Mouse (Mus musculus): ENCODE measurements around the gene Tead1. TPM values are rescaled to one million over a fixed set of nuclear protein-coding genes. Genes with fewer than 3 reads are reported as not detected.
A peak's percentile ranks its signal among the peaks of the same experiment; 100 is the strongest.

Tead1 gene
- polyA plus RNA-seq, 1 experiment: 18.8 TPM

GRCm38 (mm10) chr7:112812037-112812775 lies 133.1 kb downstream of the Tead1 start:
- Histone ChIP-seq H3K4me3 (no peak overlapping the region), H3ac (ENCODE audit: control insufficient read depth, insufficient read length) (no peak overlapping the region), H3K27me3 (ENCODE audit: control insufficient read depth, insufficient read depth, insufficient read length) (no peaks in the 10 kb centered on the region), H3K4me2 (ENCODE audit: low read depth) (peak overlapping the region; percentile 21), H3K79me2 (ENCODE audit: control insufficient read depth, insufficient read depth) (peaks cover 95% of the 10 kb centered on the region), H3K36me3 (ENCODE audit: control insufficient read depth, insufficient read depth) (no peaks in the 10 kb centered on the region)
- no peak for TF ChIP-seq MYOG (IDR thresholded peaks at IDR 0.05; ENCODE audit: control insufficient read depth in 1 of 3, insufficient read depth in 1 of 3, insufficient read length in 2 of 3, low read depth in 2 of 3)
- peak in 2 of 3 experiments; percentile 32 to 38 for TF ChIP-seq MYOD1 (IDR thresholded peaks at IDR 0.05; ENCODE audit: control insufficient read depth in 1 of 3, insufficient read length in 2 of 3, low read depth in 2 of 3)
- no peak for TF ChIP-seq SRF (IDR thresholded peaks at IDR 0.05; ENCODE audit: control insufficient read depth, insufficient read length, low read depth)
- 0 out of 2 replicates have a peak, but pooled peaks have one; percentile 24 for TF ChIP-seq CEBPB (IDR thresholded peaks at IDR 0.05; ENCODE audit: insufficient read depth, poor library complexity, severe bottlenecking)
- no peak for TF ChIP-seq MAX (IDR thresholded peaks at IDR 0.05; ENCODE audit: low read depth)

GRCm38 (mm10) chr7:112813163-112813562 lies 134.0 kb downstream of the Tead1 start:
- no peak for TF ChIP-seq CEBPB (IDR thresholded peaks at IDR 0.05; ENCODE audit: insufficient read depth, poor library complexity, severe bottlenecking)
- no peak for TF ChIP-seq MYOD1 (IDR thresholded peaks at IDR 0.05; ENCODE audit: control insufficient read depth in 1 of 3, insufficient read length in 2 of 3, low read depth in 2 of 3)
- TF ChIP-seq SRF (IDR thresholded peaks at IDR 0.05; ENCODE audit: control insufficient read depth, insufficient read length, low read depth): no peak
- TF ChIP-seq USF1 (IDR thresholded peaks at IDR 0.05; ENCODE audit: low read depth): no peak
- TF ChIP-seq TCF12 (IDR thresholded peaks at IDR 0.05; ENCODE audit: insufficient read depth, poor library complexity, severe bottlenecking): no peak
- TF ChIP-seq MAX (IDR thresholded peaks at IDR 0.05; ENCODE audit: low read depth): no peak
- no peak for TF ChIP-seq POLR2A (IDR thresholded peaks at IDR 0.05; ENCODE audit: insufficient read length, low read depth)
- no peak for TF ChIP-seq MYOG (IDR thresholded peaks at IDR 0.05; ENCODE audit: control insufficient read depth in 1 of 3, insufficient read depth in 1 of 3, insufficient read length in 2 of 3, low read depth in 2 of 3)
- TF ChIP-seq E2F4 (IDR thresholded peaks at IDR 0.05; ENCODE audit: insufficient read depth): no peak
- H3K4me3 ChIP-seq: no peak overlapping the region
- H3K27me3 ChIP-seq (ENCODE audit: control insufficient read depth, insufficient read depth, insufficient read length): no peaks in the 10 kb centered on the region
- H3K4me2 ChIP-seq (ENCODE audit: low read depth): peak overlapping the region; percentile 56
- H3K79me2 ChIP-seq (ENCODE audit: control insufficient read depth, insufficient read depth): peaks cover 96% of the 10 kb centered on the region
- H3ac ChIP-seq (ENCODE audit: control insufficient read depth, insufficient read length): no peak overlapping the region
- H3K36me3 ChIP-seq (ENCODE audit: control insufficient read depth, insufficient read depth): no peaks in the 10 kb centered on the region

- no peaks in the 10 kb centered on the region for H3K27me3 ChIP-seq (ENCODE audit: control insufficient read depth, insufficient read depth, insufficient read length)
- H3K4me3 ChIP-seq: no peak overlapping the region
- no peak overlapping the region for H3ac ChIP-seq (ENCODE audit: control insufficient read depth, insufficient read length)
- H3K79me2 ChIP-seq (ENCODE audit: control insufficient read depth, insufficient read depth): peaks cover 93% of the 10 kb centered on the region
- TF ChIP-seq E2F4 (IDR thresholded peaks at IDR 0.05; ENCODE audit: insufficient read depth): no peak
- peak; percentile 4 for TF ChIP-seq TCF3 (IDR thresholded peaks at IDR 0.05; ENCODE audit: insufficient read length, low read depth)
- peak; percentile 97 for TF ChIP-seq CEBPB (IDR thresholded peaks at IDR 0.05; ENCODE audit: insufficient read depth, poor library complexity, severe bottlenecking)
- no peak for TF ChIP-seq USF1 (IDR thresholded peaks at IDR 0.05; ENCODE audit: low read depth)
- TF ChIP-seq POLR2AphosphoS2 (IDR thresholded peaks at IDR 0.05; ENCODE audit: insufficient read length, low read depth): no peak
- no peak for TF ChIP-seq POLR2A (IDR thresholded peaks at IDR 0.05; ENCODE audit: insufficient read length, low read depth)
- peak; percentile 22 to 85 (median 75) for TF ChIP-seq MYOD1 (IDR thresholded peaks at IDR 0.05; ENCODE audit: control insufficient read depth in 1 of 3, insufficient read length in 2 of 3, low read depth in 2 of 3)
- TF ChIP-seq TCF12 (IDR thresholded peaks at IDR 0.05; ENCODE audit: insufficient read depth, poor library complexity, severe bottlenecking): peak; percentile 45
- no peak for TF ChIP-seq SRF (IDR thresholded peaks at IDR 0.05; ENCODE audit: control insufficient read depth, insufficient read length, low read depth)
- no peak for TF ChIP-seq MAX (IDR thresholded peaks at IDR 0.05; ENCODE audit: low read depth)
- TF ChIP-seq REST (IDR thresholded peaks at IDR 0.05; ENCODE audit: insufficient read depth, insufficient read length): no peak
- TF ChIP-seq MYOG (IDR thresholded peaks at IDR 0.05; ENCODE audit: control insufficient read depth in 1 of 3, insufficient read depth in 1 of 3, insufficient read length in 2 of 3, low read depth in 2 of 3): peak; percentile 8 to 86 (median 57)
- H3K36me3 ChIP-seq (ENCODE audit: control insufficient read depth, insufficient read depth): no peaks in the 10 kb centered on the region
- peak overlapping the region; percentile 56 for H3K4me2 ChIP-seq (ENCODE audit: low read depth)
Measured at GRCm38 (mm10) chr7:112813731-112814306, 134.7 kb downstream of the Tead1 start.

GRCm38 (mm10) chr7:112816016-112816415 lies 136.9 kb downstream of the Tead1 start:
- TF ChIP-seq E2F4 (IDR thresholded peaks at IDR 0.05; ENCODE audit: insufficient read depth): no peak
- no peak for TF ChIP-seq SRF (IDR thresholded peaks at IDR 0.05; ENCODE audit: control insufficient read depth, insufficient read length, low read depth)
- Histone ChIP-seq H3K27me3 (ENCODE audit: control insufficient read depth, insufficient read depth, insufficient read length) (no peaks in the 10 kb centered on the region), H3ac (ENCODE audit: control insufficient read depth, insufficient read length) (no peak overlapping the region), H3K79me2 (ENCODE audit: control insufficient read depth, insufficient read depth) (peaks cover 93% of the 10 kb centered on the region), H3K4me2 (ENCODE audit: low read depth) (no peak overlapping the region), H3K36me3 (ENCODE audit: control insufficient read depth, insufficient read depth) (no peaks in the 10 kb centered on the region), H3K4me3 (no peak overlapping the region)

GRCm38 (mm10) chr7:112819833-112820232 lies 140.7 kb downstream of the Tead1 start:
- TF ChIP-seq REST (IDR thresholded peaks at IDR 0.05; ENCODE audit: insufficient read depth, insufficient read length) (no peak), CEBPB (IDR thresholded peaks at IDR 0.05; ENCODE audit: insufficient read depth, poor library complexity, severe bottlenecking) (no peak), MYOG (IDR thresholded peaks at IDR 0.05; ENCODE audit: control insufficient read depth in 1 of 3, insufficient read depth in 1 of 3, insufficient read length in 2 of 3, low read depth in 2 of 3) (no peak), MAX (IDR thresholded peaks at IDR 0.05; ENCODE audit: low read depth) (no peak), SRF (IDR thresholded peaks at IDR 0.05; ENCODE audit: control insufficient read depth, insufficient read length, low read depth) (no peak), POLR2AphosphoS2 (IDR thresholded peaks at IDR 0.05; ENCODE audit: insufficient read length, low read depth) (no peak), TCF12 (IDR thresholded peaks at IDR 0.05; ENCODE audit: insufficient read depth, poor library complexity, severe bottlenecking) (no peak), USF1 (IDR thresholded peaks at IDR 0.05; ENCODE audit: low read depth) (no peak), E2F4 (IDR thresholded peaks at IDR 0.05; ENCODE audit: insufficient read depth) (no peak), POLR2A (IDR thresholded peaks at IDR 0.05; ENCODE audit: insufficient read length, low read depth) (no peak), TCF3 (IDR thresholded peaks at IDR 0.05; ENCODE audit: insufficient read length, low read depth) (no peak), MYOD1 (IDR thresholded peaks at IDR 0.05; ENCODE audit: control insufficient read depth in 1 of 3, insufficient read length in 2 of 3, low read depth in 2 of 3) (no peak)
- H3K79me2 ChIP-seq (ENCODE audit: control insufficient read depth, insufficient read depth): peaks cover 78% of the 10 kb centered on the region
- no peak overlapping the region for H3K4me2 ChIP-seq (ENCODE audit: low read depth)
- H3K27me3 ChIP-seq (ENCODE audit: control insufficient read depth, insufficient read depth, insufficient read length): no peaks in the 10 kb centered on the region
- no peak overlapping the region for H3ac ChIP-seq (ENCODE audit: control insufficient read depth, insufficient read length)
- H3K4me3 ChIP-seq: no peak overlapping the region
- H3K36me3 ChIP-seq (ENCODE audit: control insufficient read depth, insufficient read depth): no peaks in the 10 kb centered on the region

Measured in myocyte (in vitro differentiated cells).